Mouse (Mus musculus) heart, postnatal 0 days (tissue): ENCODE results near the gene Lrrc75a.

Source experiments
- CTCF ChIP-seq: IDR thresholded peaks from 2 replicates; pipeline ENCODE4 v1.5.1; 2016; ENCODE audit warnings: antibody characterized with exemption, control low read depth, low read depth
- EP300 ChIP-seq: IDR thresholded peaks from 2 replicates; pipeline ENCODE4 v1.6.1; 2016; ENCODE audit warnings: antibody characterized with exemption, low read depth

DNA sequence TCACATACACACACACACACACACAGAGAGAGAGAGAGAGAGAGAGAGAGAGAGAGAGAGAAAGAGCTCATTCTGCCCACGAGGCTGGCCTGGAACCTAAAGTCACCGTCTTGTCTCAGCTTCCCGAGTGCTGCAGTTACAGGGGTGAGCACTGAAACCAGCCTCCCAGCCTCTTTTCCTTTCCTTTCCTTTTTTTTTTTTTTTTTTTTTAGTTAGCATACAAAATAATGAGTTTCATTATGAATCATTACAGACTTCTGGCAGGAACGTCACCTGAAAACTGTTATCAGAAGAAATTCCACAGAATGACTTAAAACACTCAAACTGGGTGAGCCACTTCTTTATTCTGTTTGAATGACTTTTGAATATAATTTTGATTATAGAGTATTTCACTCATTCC is 31.6 kb upstream of the Lrrc75a start:
- no peak for TF ChIP-seq CTCF
- TF ChIP-seq EP300, result no peak
